ENCODE assay signal across 8 mouse cellular contexts in genomic region chr16:38451421-38452205, GRCm38 (mm10). TPM values are rescaled to one million over a fixed set of nuclear protein-coding genes. Genes with fewer than 3 reads are reported as not detected.
DNase-seq lines count a peak whose midpoint lies in the region; ATAC-seq and TF ChIP-seq lines count a peak whose summit lies in the region.

No protein-coding gene starts in this region.

- peak overlapping the region; percentile 98 for H3K4me3 ChIP-seq in testis, adult 2 months (ENCODE audit: control insufficient read depth, low read depth, low read length)
- H3K4me3 ChIP-seq in hindbrain, embryonic 14.5 days (replicated peaks; ENCODE audit: low read length): peak overlapping the region; percentile 79
- peak overlapping the region; percentile 79 for H3K4me3 ChIP-seq in midbrain, embryonic 11.5 days (ENCODE audit: low read depth, low read length)

- H3K4me1 ChIP-seq in testis, adult 2 months (ENCODE audit: control insufficient read depth, insufficient read depth, low read length): peaks cover 15% of the 10 kb centered on the region
- peaks cover 12% of the 10 kb centered on the region; the same call in 1 of the 2 replicates for H3K4me1 ChIP-seq in hindbrain, embryonic 14.5 days (replicated peaks; ENCODE audit: control insufficient read depth, insufficient read depth, low read length)
- H3K4me1 ChIP-seq in midbrain, embryonic 11.5 days (ENCODE audit: control insufficient read depth, insufficient read depth, low read length): peaks cover 10% of the 10 kb centered on the region

- WGBS in hindbrain, embryonic 14.5 days: 46% methylated on average over 12 of the region's 12 CpGs
- WGBS in midbrain, embryonic 11.5 days: 51% methylated on average over 12 of the region's 12 CpGs

- no peak for TF ChIP-seq CTCF in testis, adult 2 months (IDR thresholded peaks at IDR 0.05; ENCODE audit: control insufficient read depth, insufficient read depth, insufficient replicate concordance, low read depth, low read length)

- peak overlapping the region; percentile 64 for H3K4me2 ChIP-seq in hindbrain, embryonic 14.5 days (replicated peaks)
- peak overlapping the region; percentile 68 for H3K4me2 ChIP-seq in midbrain, embryonic 11.5 days

- H3K9ac ChIP-seq in hindbrain, embryonic 14.5 days: peak overlapping the region; percentile 88
- H3K9ac ChIP-seq in midbrain, embryonic 11.5 days (ENCODE audit: low read length): peak overlapping the region; percentile 97

- TF ChIP-seq POLR2A in testis, adult 2 months (IDR thresholded peaks at IDR 0.05; ENCODE audit: control insufficient read depth, low read depth, low read length): no peak

- DNase-seq in adrenal gland, postnatal 10 days: peak; percentile 26
- no peak for DNase-seq in adrenal gland, postnatal 4 days (ENCODE audit: low spot score in 2 of 2)
- DNase-seq in testis, postnatal 10 days (ENCODE audit: low spot score): no peak
- no peak for DNase-seq in hindbrain, embryonic 14.5 days (ENCODE audit: low spot score)
- peak; percentile 79 for DNase-seq in midbrain, embryonic 11.5 days (ENCODE audit: low spot score, missing footprints)
- DNase-seq in spleen, postnatal 14 days (ENCODE audit: low spot score in 2 of 2): no peak
- no peak for DNase-seq in frontal cortex, adult 2 months (ENCODE audit: extremely low spot score in 1 of 2, low spot score in 1 of 2)

- peak; percentile 21; the same call in 1 of the 2 replicates for ATAC-seq in hindbrain, embryonic 14.5 days (ENCODE audit: low FRiP score)
- ATAC-seq in midbrain, embryonic 11.5 days (ENCODE audit: low FRiP score): no peak

- H3K9me3 ChIP-seq in hindbrain, embryonic 14.5 days (ENCODE audit: control insufficient read depth, low read length): no peaks in the 10 kb centered on the region
- H3K9me3 ChIP-seq in midbrain, embryonic 11.5 days (ENCODE audit: control insufficient read depth, low read length): no peaks in the 10 kb centered on the region

- H3K27me3 ChIP-seq in testis, adult 2 months (ENCODE audit: control insufficient read depth, insufficient read depth, low read length): no peaks in the 10 kb centered on the region
- H3K27me3 ChIP-seq in hindbrain, embryonic 14.5 days (ENCODE audit: control insufficient read depth, insufficient read depth, low read length): no peaks in the 10 kb centered on the region
- H3K27me3 ChIP-seq in midbrain, embryonic 11.5 days (ENCODE audit: control insufficient read depth, insufficient read depth, low read length): no peaks in the 10 kb centered on the region

- H3K36me3 ChIP-seq in testis, adult 2 months (ENCODE audit: control insufficient read depth, insufficient read depth, low read length): peaks cover 2% of the 10 kb centered on the region
- H3K36me3 ChIP-seq in hindbrain, embryonic 14.5 days (replicated peaks; ENCODE audit: control insufficient read depth, insufficient read depth): peaks cover 35% of the 10 kb centered on the region
- H3K36me3 ChIP-seq in midbrain, embryonic 11.5 days (ENCODE audit: control insufficient read depth, insufficient read depth, low read length): peaks cover 11% of the 10 kb centered on the region

- H3K27ac ChIP-seq in testis, adult 2 months (ENCODE audit: control insufficient read depth, insufficient read depth, low read depth, low read length): peak overlapping the region; percentile 99
- 0 out of 2 replicates have a peak overlapping the region, but pooled peaks have one; percentile 88 for H3K27ac ChIP-seq in hindbrain, embryonic 14.5 days
- H3K27ac ChIP-seq in midbrain, embryonic 11.5 days (ENCODE audit: low read depth, low read length): no peak overlapping the region

RNA-seq across cellular contexts. Expression of gene Adprh, which starts 0.9 kb away (rescaled TPM):
- 10 to 100 TPM; 37.0 to 40.0 TPM for total RNA-seq in adrenal gland, postnatal 10 days (2021)
- 10 to 100 TPM; 54.7 to 55.4 TPM for total RNA-seq in adrenal gland, postnatal 4 days (2021)
- 19.2 and 21.7 TPM in 2 replicates for polyA plus RNA-seq in testis, adult 2 months (2012; rRNA removed)
- 136 and 146 TPM in 2 replicates for polyA plus RNA-seq in hindbrain, embryonic 14.5 days (2014; fragmentation: Nextera tagmentation; extraction: Ambion mirVana)
- 122 and 134 TPM in 2 replicates for polyA plus RNA-seq in midbrain, embryonic 11.5 days (2014; fragmentation: Nextera tagmentation; extraction: Ambion mirVana)
- 59.6 and 61.6 TPM in 2 replicates for polyA plus RNA-seq in frontal cortex, adult 2 months (2012; rRNA removed)

RNA-seq across cellular contexts. Expression of gene Cd80, which starts 3.7 kb away (rescaled TPM):
- total RNA-seq in adrenal gland, postnatal 10 days (2021): under 1 TPM; 0.73 to 0.96 TPM
- total RNA-seq in adrenal gland, postnatal 4 days (2021): under 1 TPM; 0.73 to 0.95 TPM
- polyA plus RNA-seq in testis, adult 2 months (2012; rRNA removed): 0.08 and 0.10 TPM in 2 replicates
- polyA plus RNA-seq in hindbrain, embryonic 14.5 days (2014; fragmentation: Nextera tagmentation; extraction: Ambion mirVana): 0.64 and 0.88 TPM in 2 replicates
- polyA plus RNA-seq in midbrain, embryonic 11.5 days (2014; fragmentation: Nextera tagmentation; extraction: Ambion mirVana): 0.42 and 0.65 TPM in 2 replicates
- 0.48 TPM in 2 replicates for polyA plus RNA-seq in frontal cortex, adult 2 months (2012; rRNA removed)

RNA-seq across cellular contexts. Expression of gene Pla1a, which starts 18.7 kb away (rescaled TPM):
- total RNA-seq in adrenal gland, postnatal 10 days (2021): 10 to 100 TPM; 19.9 to 29.6 TPM
- total RNA-seq in adrenal gland, postnatal 4 days (2021): 10 to 100 TPM; 27.9 to 28.6 TPM
- 3.7 and 4.7 TPM in 2 replicates for polyA plus RNA-seq in testis, adult 2 months (2012; rRNA removed)
- polyA plus RNA-seq in hindbrain, embryonic 14.5 days (2014; fragmentation: Nextera tagmentation; extraction: Ambion mirVana): 0.32 and 0.38 TPM in 2 replicates
- 0.23 and 0.59 TPM in 2 replicates for polyA plus RNA-seq in midbrain, embryonic 11.5 days (2014; fragmentation: Nextera tagmentation; extraction: Ambion mirVana)
- polyA plus RNA-seq in frontal cortex, adult 2 months (2012; rRNA removed): 1.8 and 2.4 TPM in 2 replicates

Comparison
In these comparisons a context has a peak if more than half of its experiments do, and no peak if none do; other contexts are left out.
1. DNase-seq: peak in adrenal gland, postnatal 10 days (single experiment) and midbrain, embryonic 11.5 days (single experiment); none in adrenal gland, postnatal 4 days (0 of 2), testis, postnatal 10 days (single experiment), hindbrain, embryonic 14.5 days (single experiment), spleen, postnatal 14 days (0 of 2) and frontal cortex, adult 2 months (0 of 2).
2. Peak in every context shown above with its lines, with median percentiles within 50 percentile points of each other: H3K4me3 ChIP-seq.